Mouse (Mus musculus) stomach, postnatal 0 days (tissue): ENCODE measurements around the gene Ccdc8.

Source experiments
- CTCF ChIP-seq: IDR thresholded peaks from 2 replicates; pipeline ENCODE4 v1.5.1; 2016; ENCODE audit warnings: antibody characterized with exemption, low read depth, mild to moderate bottlenecking, moderate library complexity
- EP300 ChIP-seq: optimal IDR thresholded peaks from 2 replicates; pipeline ENCODE3; 2016; ENCODE audit warnings: antibody characterized with exemption

DNA sequence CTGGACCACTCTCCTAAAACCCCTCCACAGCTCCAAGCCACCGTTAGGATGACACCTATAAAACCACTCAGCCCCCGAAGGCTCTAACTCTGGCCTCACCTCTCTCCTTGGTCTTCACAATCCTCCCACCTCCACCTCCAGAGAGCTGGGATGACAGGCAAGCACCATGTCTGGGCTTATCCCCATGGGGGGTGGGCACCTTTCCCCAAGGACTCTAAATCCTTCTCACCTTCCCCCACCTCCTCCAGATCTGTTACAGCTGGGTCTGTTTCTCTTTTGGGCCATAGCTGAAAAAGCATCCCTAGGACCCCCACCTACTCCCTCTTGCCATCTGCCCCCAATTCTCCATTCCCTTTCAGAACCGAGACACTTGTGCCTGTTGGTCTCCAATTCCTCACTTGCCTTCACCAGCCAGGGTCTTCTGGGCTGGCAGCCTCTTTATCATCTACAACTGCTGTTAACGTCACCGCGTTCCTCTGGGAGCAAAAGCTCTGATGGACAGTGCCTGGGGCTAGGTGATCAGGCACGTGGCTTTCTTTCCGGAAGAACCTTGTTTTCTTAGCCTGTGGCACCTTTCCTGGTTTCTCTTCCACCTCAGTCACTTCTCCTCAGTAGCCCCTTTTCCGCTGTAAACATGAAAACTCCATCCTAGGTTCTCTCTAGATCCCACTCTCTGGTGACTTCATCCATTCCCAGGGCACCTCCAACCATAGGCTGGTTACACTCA lies 33.6 kb downstream of the Ccdc8 start:
- TF ChIP-seq CTCF (no peak), EP300 (no peak)
